In genomic region chr5:90339129-90339952, GRCm38 (mm10) we compare ENCODE assay signal across 8 mouse cellular contexts. TPM values are rescaled to one million over a fixed set of nuclear protein-coding genes. Genes with fewer than 3 reads are reported as not detected.
DNase-seq lines count a peak whose midpoint lies in the region; ATAC-seq and TF ChIP-seq lines count a peak whose summit lies in the region.

No protein-coding gene starts in this region.

- H3K36me3 ChIP-seq in MEL (ENCODE audit: control insufficient read depth in 1 of 2, insufficient read depth in 2 of 2, low read length in 2 of 2) = peaks cover 6 to 27% of the 10 kb centered on the region in 2 experiments
- H3K36me3 ChIP-seq in forebrain, embryonic 14.5 days (ENCODE audit: control insufficient read depth, insufficient read depth, low read length) = no peaks in the 10 kb centered on the region
- no peaks in the 10 kb centered on the region for H3K36me3 ChIP-seq in liver, adult 2 months (ENCODE audit: control insufficient read depth, insufficient read depth, low read length)
- H3K36me3 ChIP-seq in midbrain, embryonic 16.5 days (ENCODE audit: control insufficient read depth, insufficient read depth, low read length) = no peaks in the 10 kb centered on the region

- ATAC-seq in forebrain, embryonic 14.5 days = peak; percentile 94
- ATAC-seq in midbrain, embryonic 16.5 days = peak; percentile 97

- H3K4me3 ChIP-seq in MEL (ENCODE audit: control insufficient read depth in 1 of 2, insufficient read depth in 1 of 2, low read depth in 2 of 2, low read length in 2 of 2) = peak overlapping the region; percentile 1 to 62; a peak in 2 of 4 replicates
- peak overlapping the region; percentile 36 for H3K4me3 ChIP-seq in forebrain, embryonic 14.5 days (ENCODE audit: low read depth, low read length)
- peak overlapping the region; percentile 35; the same call in 1 of the 2 replicates for H3K4me3 ChIP-seq in liver, adult 2 months (ENCODE audit: insufficient read depth, low read depth, low read length)
- H3K4me3 ChIP-seq in midbrain, embryonic 16.5 days (ENCODE audit: low read depth, low read length) = peak overlapping the region; percentile 46

- peak overlapping the region; percentile 49 for H3K27ac ChIP-seq in MEL (ENCODE audit: control insufficient read depth, low read depth, low read length)
- H3K27ac ChIP-seq in forebrain, embryonic 14.5 days (ENCODE audit: low read depth, low read length) = peak overlapping the region; percentile 58
- no peak overlapping the region for H3K27ac ChIP-seq in liver, adult 2 months (replicated peaks; ENCODE audit: insufficient read depth, low read depth, low read length)
- H3K27ac ChIP-seq in midbrain, embryonic 16.5 days (ENCODE audit: low read length) = peak overlapping the region; percentile 71

- H3K4me2 ChIP-seq in forebrain, embryonic 14.5 days (ENCODE audit: low read length) = peak overlapping the region; percentile 51
- H3K4me2 ChIP-seq in midbrain, embryonic 16.5 days (ENCODE audit: low read length) = peak overlapping the region; percentile 54

- TF ChIP-seq RAD21 in MEL (IDR thresholded peaks at IDR 0.05; ENCODE audit: low read depth, low read length) = no peak

- intact Hi-C loops in heart, postnatal 10 days (cut with DNase I) = no loop called here

- no peak for TF ChIP-seq POLR2A in MEL (IDR thresholded peaks at IDR 0.05; ENCODE audit: control insufficient read depth in 1 of 2, insufficient read depth in 1 of 2, low read depth in 1 of 2, low read length in 2 of 2, poor library complexity in 1 of 2)
- no peak for TF ChIP-seq POLR2A in liver, adult 2 months (IDR thresholded peaks at IDR 0.05; ENCODE audit: extremely low read depth, insufficient read depth, low read length)

- no peaks in the 10 kb centered on the region for H3K27me3 ChIP-seq in MEL (ENCODE audit: control insufficient read depth in 1 of 2, insufficient read depth in 2 of 2, low read length in 2 of 2)
- H3K27me3 ChIP-seq in forebrain, embryonic 14.5 days (replicated peaks; ENCODE audit: control insufficient read depth, insufficient read depth, low read length) = no peaks in the 10 kb centered on the region
- H3K27me3 ChIP-seq in liver, adult 2 months (ENCODE audit: control insufficient read depth, insufficient read depth, low read length) = no peaks in the 10 kb centered on the region
- H3K27me3 ChIP-seq in midbrain, embryonic 16.5 days (ENCODE audit: control insufficient read depth, insufficient read depth, low read depth, low read length) = no peaks in the 10 kb centered on the region

- no peaks in the 10 kb centered on the region for H3K9me3 ChIP-seq in MEL (replicated peaks; ENCODE audit: insufficient read depth, low read length)
- H3K9me3 ChIP-seq in forebrain, embryonic 14.5 days (replicated peaks; ENCODE audit: control insufficient read depth, low read length) = no peaks in the 10 kb centered on the region
- no peaks in the 10 kb centered on the region for H3K9me3 ChIP-seq in midbrain, embryonic 16.5 days (replicated peaks; ENCODE audit: control insufficient read depth, low read length, poor library complexity, severe bottlenecking)

- WGBS in forebrain, embryonic 14.5 days = 10% methylated on average over 5 of the region's 5 CpGs
- 34% methylated on average over 5 of the region's 5 CpGs for WGBS in liver, adult 2 months
- 9% methylated on average over 5 of the region's 5 CpGs for WGBS in midbrain, embryonic 16.5 days

- peaks cover 23% of the 10 kb centered on the region for H3K79me2 ChIP-seq in MEL (ENCODE audit: control insufficient read depth, insufficient read depth, low read length, poor library complexity)
- H3K79me2 ChIP-seq in liver, adult 2 months (ENCODE audit: control insufficient read depth, insufficient read depth, low read length) = peaks cover 5% of the 10 kb centered on the region; the same call in 1 of the 2 replicates

- no peak for TF ChIP-seq CTCF in MEL (IDR thresholded peaks at IDR 0.05 in 2 of 3, conservative IDR thresholded peaks at IDR 0.05 in 1 of 3; ENCODE audit: control insufficient read depth in 1 of 3, insufficient read depth in 1 of 3, low read depth in 2 of 3, low read length in 3 of 3, poor library complexity in 1 of 3, severe bottlenecking in 1 of 3)
- TF ChIP-seq CTCF in liver, adult 2 months (IDR thresholded peaks at IDR 0.05; ENCODE audit: low read depth, low read length) = no peak

- H3K9ac ChIP-seq in MEL (ENCODE audit: control insufficient read depth, low read depth, low read length, poor library complexity, severe bottlenecking) = peak overlapping the region; percentile 32
- H3K9ac ChIP-seq in forebrain, embryonic 14.5 days (ENCODE audit: low read length) = peak overlapping the region; percentile 67
- no peak overlapping the region for H3K9ac ChIP-seq in liver, adult 2 months (ENCODE audit: low read depth, low read length)
- H3K9ac ChIP-seq in midbrain, embryonic 16.5 days (ENCODE audit: low read depth, low read length) = peak overlapping the region; percentile 57

- H3K4me1 ChIP-seq in MEL (ENCODE audit: control insufficient read depth in 1 of 2, insufficient read depth in 2 of 2, low read length in 2 of 2) = peaks cover 5 to 13% of the 10 kb centered on the region in 2 experiments; a peak in 3 of 4 replicates
- H3K4me1 ChIP-seq in forebrain, embryonic 14.5 days (ENCODE audit: control insufficient read depth, insufficient read depth, low read length) = peaks cover 17% of the 10 kb centered on the region
- H3K4me1 ChIP-seq in liver, adult 2 months (ENCODE audit: control insufficient read depth, insufficient read depth, low read length) = peaks cover 13% of the 10 kb centered on the region; the same call in 1 of the 2 replicates
- peaks cover 8% of the 10 kb centered on the region for H3K4me1 ChIP-seq in midbrain, embryonic 16.5 days (ENCODE audit: control insufficient read depth, insufficient read depth, low read length)

- TF ChIP-seq EP300 in MEL (IDR thresholded peaks at IDR 0.05; ENCODE audit: low read depth in 1 of 2, low read length in 2 of 2) = peak in 1 of 2 experiments; percentile 4; a peak in 1 of 4 replicates

- peak; percentile 77 for DNase-seq in MEL (ENCODE audit: low read depth, low spot score)
- DNase-seq in c-Kit-positive CD71-negative TER-119-negative erythroid progenitor cells, embryonic 14.5 days (ENCODE audit: low read depth) = peak; percentile 33
- DNase-seq in forebrain, embryonic 14.5 days (ENCODE audit: low spot score) = peak; percentile 94
- peak; percentile 83 to 85 for DNase-seq in heart, postnatal 10 days
- peak; percentile 67 for DNase-seq in kidney, postnatal 14 days
- DNase-seq in liver, adult 2 months (ENCODE audit: extremely low read depth, low read depth, low spot score) = peak; percentile 65
- DNase-seq in thymus, postnatal 0 days (ENCODE audit: low spot score) = peak; percentile 20

TF ChIP-seq in MEL, 35 proteins besides CTCF, POLR2A, EP300 and RAD21:
- no peak for TF ChIP-seq TCF12 (IDR thresholded peaks at IDR 0.05; ENCODE audit: low read depth, low read length)
- peak; percentile 26; the same call in 1 of the 2 replicates for TF ChIP-seq GATA1 (IDR thresholded peaks at IDR 0.05; ENCODE audit: low read depth, low read length)
- peak; percentile 98 for TF ChIP-seq CHD1 (IDR thresholded peaks at IDR 0.05; ENCODE audit: low read depth, low read length)
- peak; percentile 66 for TF ChIP-seq HCFC1 (IDR thresholded peaks at IDR 0.05; ENCODE audit: low read depth, low read length)
- TF ChIP-seq ETS1 (IDR thresholded peaks at IDR 0.05; ENCODE audit: low read depth, low read length) = peak; percentile 60
- TF ChIP-seq SIN3A (IDR thresholded peaks at IDR 0.05; ENCODE audit: low read length) = peak; percentile 78
- TF ChIP-seq TBP (IDR thresholded peaks at IDR 0.05; ENCODE audit: low read depth, low read length) = no peak

RNA-seq across cellular contexts. Expression of gene Ankrd17, which starts 27.0 kb away (rescaled TPM):
- 34.6 and 37.5 TPM in 2 replicates for total RNA-seq in MEL (2012; rRNA removed)
- polyA plus RNA-seq in MEL (2012; ENCODE audit: insufficient read depth in 1 of 2, insufficient read length in 2 of 2, low read depth in 1 of 2, low replicate concordance in 2 of 2, missing spikeins in 1 of 2) = 10 to 100 TPM; 35.0 to 67.3 TPM
- 26.2 and 28.1 TPM in 2 replicates for polyA plus RNA-seq in forebrain, embryonic 14.5 days (2014; fragmentation: Nextera tagmentation; extraction: Ambion mirVana)
- 10 to 100 TPM; 82.1 to 82.4 TPM for total RNA-seq in heart, postnatal 10 days (2021)
- total RNA-seq in liver, adult 2 months (2014; rRNA removed) = 37.8 and 40.9 TPM in 2 replicates
- 11.0 and 12.7 TPM in 2 replicates for polyA plus RNA-seq in liver, adult 2 months (2012; rRNA removed)
- polyA plus RNA-seq in midbrain, embryonic 16.5 days (2015; fragmentation: Nextera tagmentation; extraction: Ambion mirVana) = 28.4 and 33.1 TPM in 2 replicates
- 19.0 and 26.4 TPM in 2 replicates for polyA plus RNA-seq in thymus, postnatal 0 days (2015; fragmentation: Nextera tagmentation; extraction: Ambion mirVana)

RNA-seq across cellular contexts. Expression of gene Gm9958, which starts 27.7 kb away (rescaled TPM):
- total RNA-seq in MEL (2012; rRNA removed) = 0.33 and 0.77 TPM in 2 replicates
- 1 to 10 TPM in 1 of 2 experiments, not detected in 1; 1.6 TPM for polyA plus RNA-seq in MEL (2012; ENCODE audit: insufficient read depth in 1 of 2, insufficient read length in 2 of 2, low read depth in 1 of 2, low replicate concordance in 2 of 2, missing spikeins in 1 of 2)
- 3.6 and 6.2 TPM in 2 replicates for polyA plus RNA-seq in forebrain, embryonic 14.5 days (2014; fragmentation: Nextera tagmentation; extraction: Ambion mirVana)
- 1 to 10 TPM in 1 of 2 experiments, under 1 TPM in 1; 0.86 to 1.5 TPM for total RNA-seq in heart, postnatal 10 days (2021)
- 1.2 and 1.3 TPM in 2 replicates for total RNA-seq in liver, adult 2 months (2014; rRNA removed)
- polyA plus RNA-seq in liver, adult 2 months (2012; rRNA removed) = 0.87 and 0.97 TPM in 2 replicates
- polyA plus RNA-seq in midbrain, embryonic 16.5 days (2015; fragmentation: Nextera tagmentation; extraction: Ambion mirVana) = 4.8 and 5.4 TPM in 2 replicates
- polyA plus RNA-seq in thymus, postnatal 0 days (2015; fragmentation: Nextera tagmentation; extraction: Ambion mirVana) = 6.7 and 7.2 TPM in 2 replicates

Comparison
In these comparisons a context has a peak if more than half of its experiments do, and no peak if none do; other contexts are left out.
1. DNase-seq: peak in every context shown above with its lines; median percentile 94 in forebrain, embryonic 14.5 days; 84 in heart, postnatal 10 days; 77 in MEL; 67 in kidney, postnatal 14 days; 65 in liver, adult 2 months; 33 in c-Kit-positive CD71-negative TER-119-negative erythroid progenitor cells, embryonic 14.5 days; 20 in thymus, postnatal 0 days.